Mouse (Mus musculus) kidney, adult 18-20 months (tissue): ENCODE measurements around the gene Morc1.

Source experiments
- DNase-seq: peaks from one replicate; pipeline ENCODE4 v3.0.0; 2021

Gene Morc1

GRCm38 (mm10) chr16:48630466-48630865, 199.4 kb downstream of the Morc1 start:
- DNase-seq, result no peak

- DNase-seq, result no peak
Measured at GRCm38 (mm10) chr16:48632351-48632750, 201.3 kb downstream of the Morc1 start.

- no peak for DNase-seq
Measured at GRCm38 (mm10) chr16:48646246-48646645, 215.2 kb downstream of the Morc1 start.

GRCm38 (mm10) chr16:48671696-48672095, 240.7 kb downstream of the Morc1 start:
- DNase-seq, result no peak

GRCm38 (mm10) chr16:48672664-48673063, 241.6 kb downstream of the Morc1 start:
- no peak for DNase-seq

GRCm38 (mm10) chr16:48675607-48676006, 244.6 kb downstream of the Morc1 start:
- DNase-seq, result peak; percentile 35

- no peak for DNase-seq
Measured at GRCm38 (mm10) chr16:48676205-48676604, 245.2 kb downstream of the Morc1 start.

GRCm38 (mm10) chr16:48677381-48677780, 246.3 kb downstream of the Morc1 start:
- no peak for DNase-seq

GRCm38 (mm10) chr16:48678029-48678428, 247.0 kb downstream of the Morc1 start:
- no peak for DNase-seq
